Mouse (Mus musculus) G1E (cell line): ENCODE data around the gene Wdr81. TPM values are rescaled to one million over a fixed set of nuclear protein-coding genes. Genes with fewer than 3 reads are reported as not detected.

Experiments
- ATAC-seq: 2 replicates; pipeline ENCODE4 v1.8.0; 2016; ENCODE audit warnings: mild to moderate bottlenecking; ENCODE audit not compliant: insufficient number of reproducible peaks, poor library complexity, low FRiP score, severe bottlenecking; ENCODE audit errors: extremely low read depth
- DNase-seq: peaks from one replicate; pipeline ENCODE4 v3.0.0; 2012; ENCODE audit warnings: low spot score
- H3K27me3 ChIP-seq: 2 replicates; pipeline ENCODE4 v1.6.1; 2012; ENCODE audit warnings: mild to moderate bottlenecking, low read length, inconsistent platforms; ENCODE audit not compliant: insufficient read depth
- H3K36me3 ChIP-seq: replicated peaks from 2 replicates; pipeline ENCODE3; 2012; ENCODE audit warnings: mild to moderate bottlenecking, inconsistent platforms
- H3K4me1 ChIP-seq: 2 replicates; pipeline ENCODE4 v1.6.1; 2012; ENCODE audit warnings: low read depth, low read length, inconsistent platforms, mixed read lengths; ENCODE audit not compliant: insufficient read depth
- H3K4me3 ChIP-seq: 2 replicates; pipeline ENCODE4 v1.5.1; 2012; ENCODE audit warnings: low read depth, mild to moderate bottlenecking, inconsistent platforms, low read length, moderate library complexity, mixed read lengths
- H3K9me3 ChIP-seq: replicated peaks from 2 replicates; pipeline ENCODE4 v1.6.1; 2012; ENCODE audit warnings: inconsistent platforms
- CTCF ChIP-seq: IDR thresholded peaks from 2 replicates; pipeline ENCODE4 v1.5.1; 2012; ENCODE audit warnings: low read depth, low read length, inconsistent platforms, mixed read lengths
- GATA1 ChIP-seq: IDR thresholded peaks from 2 replicates; pipeline ENCODE4 v1.6.1; 2012; ENCODE audit warnings: borderline replicate concordance, low read length, inconsistent platforms, mixed read lengths
- GATA2 ChIP-seq: IDR thresholded peaks from 2 replicates; pipeline ENCODE4 v1.6.1; 2012; ENCODE audit warnings: low read depth, low read length, inconsistent platforms, borderline replicate concordance
- POLR2AphosphoS5 ChIP-seq: IDR thresholded peaks from 2 replicates; pipeline ENCODE4 v1.6.1; 2012; ENCODE audit warnings: low read depth, low read length, inconsistent platforms; ENCODE audit not compliant: insufficient replicate concordance
- TAL1 ChIP-seq: conservative IDR thresholded peaks from 2 replicates; pipeline ENCODE4 v1.6.1; 2012; ENCODE audit warnings: low read depth, low read length, inconsistent platforms, mixed read lengths
- polyA plus RNA-seq: library from polyadenylated mRNA; stranded (reverse); fragments of >175 nt; gene quantifications from 2 replicates; pipeline ENCODE4 v1.2.3, GENCODE M21; 2012
- total RNA-seq, 2 experiments: library from RNA; stranded (forward) in 1 of 2; stranded (reverse) in 1 of 2; fragments of 200-1000 nt in 1 of 2; fragments of >200 nt in 1 of 2; fragmentation: Nextera tagmentation in 1 of 2; gene quantifications; 2 replicates each; pipeline ENCODE4 v1.2.3; 2014 to 2017

Gene Wdr81
- total and polyA plus RNA-seq, 3 experiments, result 12.3 to 20.5 (median 15.0) TPM

DNA sequence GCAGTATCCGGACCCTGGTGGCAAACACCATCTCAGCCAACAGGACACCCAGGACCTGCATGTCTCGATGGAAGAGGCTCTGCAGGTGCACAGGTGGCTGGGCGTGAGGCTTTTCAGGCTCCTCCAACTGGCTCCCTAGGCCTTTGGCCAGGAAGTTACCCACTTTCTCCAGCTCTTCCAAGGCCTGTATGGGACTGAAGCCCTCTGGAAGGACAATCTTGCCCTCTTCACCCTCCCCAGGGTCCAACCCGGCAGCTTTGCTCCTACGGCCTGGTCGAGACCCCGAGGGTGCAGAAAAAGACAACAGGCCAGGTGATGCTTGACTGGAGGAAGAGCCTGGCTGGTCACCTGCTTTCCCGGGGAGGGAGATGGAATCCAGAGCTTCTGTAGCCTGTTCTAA lies 2.4 kb downstream of the Wdr81 start:
- no peak for ATAC-seq
- Histone ChIP-seq H3K36me3 (peaks cover 62% of the 10 kb centered on the region), H3K4me1 (peaks cover 89% of the 10 kb centered on the region), H3K9me3 (no peaks in the 10 kb centered on the region), H3K27me3 (no peaks in the 10 kb centered on the region), H3K4me3 (peak overlapping the region; percentile 68; the same call in 1 of the 2 replicates)
- no peak for DNase-seq
- TF ChIP-seq GATA1 (no peak), CTCF (no peak), POLR2AphosphoS5 (no peak), TAL1 (no peak), GATA2 (no peak)

- TF ChIP-seq GATA2, result no peak
- TF ChIP-seq GATA1, result no peak
- no peak for TF ChIP-seq TAL1
- TF ChIP-seq POLR2AphosphoS5, result no peak
- TF ChIP-seq CTCF, result no peak
- no peak for DNase-seq
- Histone ChIP-seq H3K4me3 (peak overlapping the region; percentile 68; the same call in 1 of the 2 replicates), H3K27me3 (no peaks in the 10 kb centered on the region), H3K9me3 (no peaks in the 10 kb centered on the region), H3K4me1 (peaks cover 79% of the 10 kb centered on the region), H3K36me3 (peaks cover 73% of the 10 kb centered on the region)
- no peak for ATAC-seq
These were observed 3.6 kb downstream of the Wdr81 start for GRCm38 (mm10) chr11:75450936-75451335.

DNA sequence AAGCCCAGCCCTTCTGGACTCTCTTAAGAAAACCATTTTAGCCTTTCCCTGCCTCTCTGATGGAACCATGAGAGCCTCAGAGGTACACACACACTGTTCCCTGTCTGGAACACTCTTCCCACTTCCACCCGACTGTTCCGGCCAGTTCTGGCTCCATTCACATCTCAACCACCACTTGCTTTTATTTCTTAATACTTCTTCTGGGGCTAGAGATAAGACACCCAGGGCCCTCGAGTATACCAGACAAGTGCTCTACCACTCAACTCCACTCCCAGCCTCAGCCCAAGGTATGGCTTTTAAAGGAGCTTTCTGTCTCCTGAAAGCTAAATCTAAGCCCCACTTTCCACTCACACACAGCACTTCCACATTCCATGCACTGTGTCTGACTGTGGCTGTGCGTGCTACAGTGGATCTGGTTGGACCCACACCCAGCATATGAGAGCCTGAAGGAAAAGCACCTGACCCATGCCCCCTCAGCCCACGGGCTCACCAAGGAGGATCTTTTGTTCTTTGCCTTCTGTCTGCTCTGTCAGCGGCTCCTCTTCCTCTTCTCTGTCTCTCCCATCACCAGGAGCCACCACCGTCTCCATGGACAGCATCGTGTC lies 4.1 kb downstream of the Wdr81 start:
- peak overlapping the region; percentile 68; the same call in 1 of the 2 replicates for H3K4me3 ChIP-seq
- H3K9me3 ChIP-seq, result no peaks in the 10 kb centered on the region
- H3K4me1 ChIP-seq, result peaks cover 79% of the 10 kb centered on the region
- TF ChIP-seq TAL1, result peak; percentile 39
- no peak for TF ChIP-seq POLR2AphosphoS5
- peak; percentile 59 for DNase-seq
- H3K27me3 ChIP-seq, result no peaks in the 10 kb centered on the region
- peaks cover 79% of the 10 kb centered on the region for H3K36me3 ChIP-seq
- peak; percentile 30 for ATAC-seq

DNA sequence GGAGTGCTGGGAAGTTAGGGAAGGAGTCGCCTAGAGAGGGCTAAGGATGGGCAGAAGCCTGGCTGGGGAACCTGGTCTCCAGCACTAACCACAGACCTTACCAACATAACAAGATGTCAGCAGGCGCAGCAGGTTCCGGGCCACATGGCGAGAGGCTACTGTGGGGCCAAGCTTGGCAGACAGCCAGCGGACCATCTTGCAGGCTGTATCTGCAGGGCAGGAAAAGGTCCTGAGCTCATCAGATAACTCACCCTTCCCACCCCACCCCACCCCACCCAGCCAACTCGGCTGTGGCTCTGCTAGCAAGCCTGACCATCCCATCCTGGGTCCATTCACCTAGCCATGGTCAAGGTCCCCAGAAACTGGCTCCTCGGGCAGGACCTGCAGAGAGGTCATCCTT lies 4.8 kb downstream of the Wdr81 start:
- TF ChIP-seq TAL1, result peak; percentile 34; the same call in 1 of the 2 replicates
- TF ChIP-seq CTCF, result no peak
- no peak for TF ChIP-seq GATA2
- no peak for TF ChIP-seq POLR2AphosphoS5
- no peak for TF ChIP-seq GATA1
- Histone ChIP-seq H3K9me3 (no peaks in the 10 kb centered on the region), H3K4me3 (peak overlapping the region; percentile 66; the same call in 1 of the 2 replicates), H3K36me3 (peaks cover 86% of the 10 kb centered on the region), H3K27me3 (no peaks in the 10 kb centered on the region), H3K4me1 (peaks cover 72% of the 10 kb centered on the region)
- DNase-seq, result peak; percentile 60
- peak; percentile 38 for ATAC-seq

DNA sequence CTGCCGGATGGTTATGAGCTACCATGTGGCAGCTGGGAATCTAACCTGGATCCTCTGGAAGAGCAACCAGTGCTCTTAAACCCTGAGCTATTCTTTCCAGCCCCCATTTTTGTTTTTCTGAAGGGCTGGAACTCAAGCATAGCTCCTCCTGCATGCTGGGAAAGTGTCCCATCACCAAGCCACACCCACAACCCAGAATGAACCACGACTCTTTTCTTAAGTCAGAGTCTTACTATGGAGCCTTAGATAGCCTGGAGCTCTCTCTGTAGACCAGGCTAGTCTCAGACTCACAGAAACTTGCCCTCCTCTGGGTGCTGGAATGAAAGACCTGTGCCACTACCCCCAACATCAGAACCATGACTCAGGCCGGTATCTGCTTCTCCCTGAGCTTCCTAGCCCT lies 5.9 kb downstream of the Wdr81 start:
- Histone ChIP-seq H3K36me3 (peaks cover 93% of the 10 kb centered on the region), H3K27me3 (no peaks in the 10 kb centered on the region), H3K4me1 (peaks cover 60% of the 10 kb centered on the region), H3K4me3 (peak overlapping the region; percentile 66; the same call in 1 of the 2 replicates), H3K9me3 (no peaks in the 10 kb centered on the region)
- DNase-seq, result no peak
- TF ChIP-seq CTCF, result no peak
- no peak for TF ChIP-seq TAL1
- TF ChIP-seq GATA1, result no peak
- no peak for TF ChIP-seq POLR2AphosphoS5
- no peak for TF ChIP-seq GATA2
- no peak for ATAC-seq

DNA sequence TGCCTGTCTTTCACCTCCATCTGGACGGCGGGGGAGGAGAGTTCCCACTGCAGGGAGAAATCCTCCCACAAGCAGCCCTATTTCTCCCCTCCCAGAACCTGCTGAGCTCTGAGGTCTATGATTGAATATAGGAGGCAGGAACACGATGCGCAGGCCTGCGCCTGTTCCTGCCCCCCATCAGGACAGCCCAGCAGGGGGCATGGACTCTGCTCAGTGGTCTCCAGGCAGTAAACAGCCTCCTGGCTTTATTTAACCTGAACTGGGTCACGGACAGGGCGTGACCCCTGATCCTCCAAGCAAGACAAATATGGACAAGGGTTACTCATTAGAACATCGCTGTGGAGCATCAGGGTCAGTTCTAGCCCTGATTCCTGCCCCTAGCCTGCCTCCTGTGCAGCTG lies 10.8 kb downstream of the Wdr81 start:
- Histone ChIP-seq H3K4me3 (no peak overlapping the region), H3K4me1 (peaks cover 15% of the 10 kb centered on the region), H3K9me3 (no peaks in the 10 kb centered on the region), H3K36me3 (peaks cover 91% of the 10 kb centered on the region), H3K27me3 (peaks cover 3% of the 10 kb centered on the region; the same call in 1 of the 2 replicates)
- TF ChIP-seq POLR2AphosphoS5 (no peak), TAL1 (no peak), GATA1 (no peak), CTCF (no peak), GATA2 (no peak)
- DNase-seq, result no peak
- ATAC-seq, result no peak
